In genomic region chr16:43597375-43598060, GRCm38 (mm10) we compare ENCODE assay signal across 22 mouse cellular contexts.
DNase-seq lines count a peak whose midpoint lies in the region; ATAC-seq and TF ChIP-seq lines count a peak whose summit lies in the region.
"Had no signal": no experiment of that assay in that cellular context is flagged by ENCODE, and none has a peak within 500 bp of the region (broad histone marks: within the 10 kb centered on the region; RNA-seq: fewer than 3 reads in every experiment).

No protein-coding gene starts in this region.

- H3K4me2 ChIP-seq in embryonic facial prominence, embryonic 14.5 days (ENCODE audit: low read depth, low read length): no peak overlapping the region
- H3K4me2 ChIP-seq: embryonic facial prominence, embryonic 13.5 days; hindbrain, embryonic 14.5 days; kidney, embryonic 15.5 days; limb, embryonic 15.5 days; liver, embryonic 15.5 days had no signal

- H3K9ac ChIP-seq in embryonic facial prominence, embryonic 14.5 days (ENCODE audit: low read depth, low read length): no peak overlapping the region
- H3K9ac ChIP-seq: embryonic facial prominence, embryonic 13.5 days; hindbrain, embryonic 14.5 days; kidney, embryonic 15.5 days; limb, embryonic 15.5 days; liver, embryonic 15.5 days had no signal

- ATAC-seq in embryonic facial prominence, embryonic 14.5 days (ENCODE audit: low read depth): no peak
- no peak for ATAC-seq in CD4-positive, CD25-positive, alpha-beta regulatory T cell, adult 4 months
- ATAC-seq: forebrain, embryonic 16.5 days had no signal

- 72% methylated on average over 7 of the region's 7 CpGs for WGBS in embryonic facial prominence, embryonic 14.5 days
- 81% methylated on average over 7 of the region's 7 CpGs for WGBS in embryonic facial prominence, embryonic 10.5 days

- H3K27ac ChIP-seq in embryonic facial prominence, embryonic 14.5 days (replicated peaks; ENCODE audit: low read depth, low read length): peak overlapping the region; percentile 13; the same call in 1 of the 2 replicates
- no peak overlapping the region for H3K27ac ChIP-seq in embryonic facial prominence, embryonic 10.5 days (replicated peaks)
- peak overlapping the region; percentile 88 for H3K27ac ChIP-seq in layer of hippocampus, adult 2 months
- H3K27ac ChIP-seq: embryonic facial prominence, embryonic 13.5 days; hindbrain, embryonic 14.5 days; kidney, embryonic 15.5 days; left cerebral cortex, adult 2 months; limb, embryonic 15.5 days; liver, embryonic 15.5 days had no signal

- no peak for DNase-seq in embryonic facial prominence, embryonic 14.5 days (ENCODE audit: low spot score)
- no peak for DNase-seq in embryonic facial prominence, embryonic 10.5 days (ENCODE audit: low spot score)
- peak; percentile 77 for DNase-seq in layer of hippocampus, adult 11-12 months (ENCODE audit: low spot score)
- DNase-seq in layer of hippocampus, adult 9-10 months (ENCODE audit: low spot score): no peak
- peak; percentile 77 to 85 for DNase-seq in layer of hippocampus, adult 2 months (ENCODE audit: low spot score in 2 of 2)
- no peak for DNase-seq in left cerebral cortex, adult 9 months (ENCODE audit: low spot score in 2 of 2)
- DNase-seq: adrenal gland, postnatal 10 days; cerebellum, adult 9-11 months; gastrocnemius, postnatal 36 days; kidney, postnatal 4 days; left cerebral cortex, postnatal 4 days; lung, postnatal 4 days; midbrain, embryonic 14.5 days; right cerebral cortex, postnatal 14 days had no signal

- no peak overlapping the region for H3K4me3 ChIP-seq in embryonic facial prominence, embryonic 14.5 days (ENCODE audit: low read depth, low read length)
- H3K4me3 ChIP-seq in embryonic facial prominence, embryonic 10.5 days: no peak overlapping the region
- no peak overlapping the region for H3K4me3 ChIP-seq in layer of hippocampus, adult 2 months
- H3K4me3 ChIP-seq: embryonic facial prominence, embryonic 13.5 days; kidney, embryonic 15.5 days; left cerebral cortex, adult 2 months; limb, embryonic 15.5 days; liver, embryonic 15.5 days had no signal

- H3K4me1 ChIP-seq in embryonic facial prominence, embryonic 14.5 days (ENCODE audit: control insufficient read depth, insufficient read depth, low read length): 0 out of 2 replicates have a peak, but pooled peaks cover 4% of the 10 kb centered on the region
- H3K4me1 ChIP-seq in embryonic facial prominence, embryonic 10.5 days: no peaks in the 10 kb centered on the region
- H3K4me1 ChIP-seq: kidney, embryonic 15.5 days; limb, embryonic 15.5 days; liver, embryonic 15.5 days had no signal

- no peak for TF ChIP-seq CTCF in layer of hippocampus, adult 2 months (conservative IDR thresholded peaks at IDR 0.05)

- H3K9me3 ChIP-seq in embryonic facial prominence, embryonic 14.5 days (ENCODE audit: control insufficient read depth, low read length): no peaks in the 10 kb centered on the region
- H3K9me3 ChIP-seq in embryonic facial prominence, embryonic 10.5 days: no peaks in the 10 kb centered on the region
- H3K9me3 ChIP-seq: embryonic facial prominence, embryonic 13.5 days; kidney, embryonic 15.5 days; limb, embryonic 15.5 days; liver, embryonic 15.5 days had no signal

- H3K36me3 ChIP-seq in embryonic facial prominence, embryonic 14.5 days (ENCODE audit: control insufficient read depth, insufficient read depth, low read length): no peaks in the 10 kb centered on the region
- no peaks in the 10 kb centered on the region; the same call in 1 of the 2 replicates for H3K36me3 ChIP-seq in embryonic facial prominence, embryonic 10.5 days (replicated peaks)
- H3K36me3 ChIP-seq: embryonic facial prominence, embryonic 13.5 days; limb, embryonic 15.5 days; liver, embryonic 15.5 days had no signal

- no peaks in the 10 kb centered on the region for H3K27me3 ChIP-seq in embryonic facial prominence, embryonic 14.5 days (replicated peaks; ENCODE audit: control insufficient read depth, insufficient read depth, low read length)
- no peaks in the 10 kb centered on the region for H3K27me3 ChIP-seq in embryonic facial prominence, embryonic 10.5 days (replicated peaks; ENCODE audit: low read depth, poor library complexity, severe bottlenecking)
- H3K27me3 ChIP-seq: embryonic facial prominence, embryonic 13.5 days; kidney, embryonic 15.5 days; limb, embryonic 15.5 days; liver, embryonic 15.5 days had no signal

Comparison
In these comparisons a context has a peak if more than half of its experiments do, and no peak if none do; other contexts are left out.
1. DNase-seq: peak in layer of hippocampus, adult 11-12 months (single experiment) and layer of hippocampus, adult 2 months (2 of 2); none in embryonic facial prominence, embryonic 14.5 days (single experiment), embryonic facial prominence, embryonic 10.5 days (single experiment), layer of hippocampus, adult 9-10 months (single experiment) and left cerebral cortex, adult 9 months (0 of 2).